Mouse (Mus musculus) forebrain, embryonic 12.5 days (tissue): ENCODE data around the gene Ganc. TPM values are rescaled to one million over a fixed set of nuclear protein-coding genes. Genes with fewer than 3 reads are reported as not detected.
A peak's percentile ranks its signal among the peaks of the same experiment; 100 is the strongest.

Experiments used
- ATAC-seq: fragments of 200-750 bp; cut with Nextera tagmentation; 2 replicates; pipeline ENCODE4 v1.8.0; 2017; ENCODE audit warnings: moderate TSS enrichment; ENCODE audit not compliant: low FRiP score
- H3K27ac ChIP-seq: fragments of 300-500 bp; sonication (generic); 2 replicates; pipeline ENCODE4 v1.5.1; 2016; ENCODE audit warnings: mild to moderate bottlenecking
- H3K27me3 ChIP-seq: fragments of 300-500 bp; sonication (generic); 2 replicates; pipeline ENCODE4 v1.6.1; 2016; ENCODE audit warnings: mild to moderate bottlenecking
- H3K36me3 ChIP-seq: fragments of 300-500 bp; sonication (generic); replicated peaks from 2 replicates; pipeline ENCODE4 v1.6.1; 2016; ENCODE audit warnings: mild to moderate bottlenecking
- H3K4me1 ChIP-seq: fragments of 300-500 bp; sonication (generic); 2 replicates; pipeline ENCODE4 v1.6.1; 2016
- H3K4me2 ChIP-seq: fragments of 300-500 bp; sonication (generic); 2 replicates; pipeline ENCODE4 v1.6.1; 2016; ENCODE audit warnings: mild to moderate bottlenecking, moderate library complexity
- H3K4me3 ChIP-seq: fragments of 300-500 bp; sonication (generic); replicated peaks from 2 replicates; pipeline ENCODE4 v1.5.1; 2016; ENCODE audit warnings: mild to moderate bottlenecking
- H3K9ac ChIP-seq: fragments of 300-500 bp; sonication (generic); 2 replicates; pipeline ENCODE4 v1.6.1; 2016; ENCODE audit warnings: mild to moderate bottlenecking
- H3K9me3 ChIP-seq: fragments of 300-500 bp; sonication (generic); 2 replicates; pipeline ENCODE4 v1.6.1; 2016
- WGBS: fragments of 180-500 bp; shearing (Covaris S2); methylation state at CpG from one replicate; pipeline ENCODE4 v1.1.7; 2016; 5-methylcytosine and 5-hydroxymethylcytosine counted together
- polyA plus RNA-seq: library from polyadenylated mRNA; unstranded; fragments of >200 nt; fragmentation: Nextera tagmentation; extraction: Ambion mirVana; gene quantifications from 2 replicates; pipeline ENCODE4 v1.2.1, GENCODE M21; 2016

The Ganc gene
- polyA plus RNA-seq, 1 experiment from 2014 or later, result 10.5 TPM

DNA sequence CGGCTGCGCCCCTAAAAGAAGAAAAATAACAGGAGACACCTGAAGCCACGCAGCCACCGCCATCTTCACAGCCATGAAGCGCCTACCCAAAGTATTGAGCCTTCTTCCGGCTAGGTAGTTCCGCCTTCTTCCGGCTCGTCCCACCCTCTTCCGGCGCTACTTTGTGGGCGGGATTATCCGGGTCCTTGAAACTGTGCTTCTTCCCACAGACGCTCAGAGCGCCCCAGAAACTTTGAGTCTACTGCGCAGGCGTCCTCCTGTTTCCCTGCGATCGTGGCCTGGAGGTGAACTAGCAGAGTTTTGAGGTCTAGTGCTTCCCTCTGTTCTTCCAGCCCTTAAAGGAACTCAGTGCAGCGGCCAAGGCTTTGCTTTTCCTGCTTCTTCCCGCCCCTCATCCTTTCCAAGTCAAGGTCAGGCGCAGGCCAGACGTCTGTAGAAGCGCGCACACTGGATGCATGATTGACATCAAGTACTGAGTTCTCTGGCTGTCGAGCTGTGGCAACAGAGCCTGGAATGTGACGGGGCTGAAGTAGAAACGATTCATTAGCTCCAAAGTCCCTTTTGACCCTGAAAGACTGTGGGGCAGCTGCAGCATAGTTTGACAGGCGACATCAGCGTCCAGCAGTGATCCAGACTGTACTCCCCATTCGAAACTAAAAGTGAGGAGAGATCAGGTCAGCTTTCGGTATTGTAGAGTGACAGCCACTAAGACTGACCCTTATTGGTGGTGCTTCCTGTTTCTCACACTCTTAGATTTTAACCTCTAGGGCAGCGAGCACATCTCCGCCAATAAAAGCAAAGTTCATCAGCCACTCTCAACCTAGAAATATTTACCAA lies 508 bp downstream of the Ganc start, which contains the start of gene Tmem87a:
TSS of gene Tmem87a (minus strand) at position 128 of the 837 bp plus-strand sequence.
- peaks cover 19% of the 10 kb centered on the region for H3K4me1 ChIP-seq
- peak within 1 kb of the TSS; percentile 85 for H3K9ac ChIP-seq
- peak within 1 kb of the TSS; percentile 77 for H3K4me3 ChIP-seq
- H3K27ac ChIP-seq, result peak within 1 kb of the TSS; percentile 93
- no peaks in the 10 kb centered on the region; the same call in 1 of the 2 replicates for H3K36me3 ChIP-seq
- H3K9me3 ChIP-seq, result no peaks in the 10 kb centered on the region; the same call in 1 of the 2 replicates
- H3K27me3 ChIP-seq, result no peaks in the 10 kb centered on the region
- H3K4me2 ChIP-seq, result peak within 1 kb of the TSS; percentile 73
- peak; percentile 99 for ATAC-seq
- WGBS, result under 1% methylated on average over 34 of the region's 34 CpGs

DNA sequence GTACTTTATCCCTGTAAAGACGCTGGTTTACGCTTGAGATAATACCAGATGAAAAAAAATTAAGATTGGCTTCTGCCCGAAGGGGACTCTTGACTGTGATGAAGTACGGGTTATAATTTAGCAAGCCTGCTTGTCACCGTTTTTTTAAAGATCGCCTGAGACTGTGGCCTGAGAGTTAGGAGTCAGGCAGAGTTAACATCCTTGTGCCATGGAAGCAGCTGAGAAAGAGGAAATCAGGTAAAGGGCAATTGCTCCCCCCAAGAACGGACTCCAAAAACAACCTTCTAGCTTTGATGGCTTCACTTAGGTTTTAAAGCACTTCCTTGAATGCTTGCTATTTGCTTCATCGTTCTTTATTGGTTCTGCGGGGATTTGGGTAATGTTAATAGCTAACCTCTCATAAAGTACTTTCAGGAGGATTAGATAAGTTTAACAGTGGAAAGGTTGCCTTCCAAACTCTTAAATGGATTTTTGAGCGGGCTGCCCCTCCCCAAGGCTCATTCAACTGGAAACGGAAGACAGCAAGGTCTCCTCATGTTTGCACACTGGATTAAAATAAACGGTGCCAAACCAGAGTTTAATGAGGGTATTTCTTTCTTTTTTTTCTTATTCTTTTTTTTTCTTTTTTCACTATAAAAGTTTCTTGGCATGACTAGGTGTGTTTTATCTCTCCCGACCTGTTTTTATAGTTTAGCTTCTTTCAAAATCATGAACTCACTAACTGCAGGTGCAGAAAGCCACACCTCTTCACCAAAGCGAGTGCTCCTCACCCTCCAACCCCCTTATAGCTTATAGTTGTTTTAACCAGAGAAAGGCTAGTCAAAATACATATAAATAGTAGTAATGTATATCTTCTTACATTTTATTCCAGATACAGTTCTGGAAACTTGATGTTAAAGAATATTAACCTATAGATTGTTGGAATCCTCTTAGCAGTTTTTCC lies 1.4 kb downstream of the Ganc start:
- Histone ChIP-seq H3K4me1 (peaks cover 19% of the 10 kb centered on the region), H3K4me3 (peak overlapping the region; percentile 77), H3K27ac (peak overlapping the region; percentile 93; the same call in 1 of the 2 replicates), H3K36me3 (no peaks in the 10 kb centered on the region; the same call in 1 of the 2 replicates), H3K9ac (peak overlapping the region; percentile 85), H3K9me3 (no peaks in the 10 kb centered on the region; the same call in 1 of the 2 replicates), H3K4me2 (peak overlapping the region; percentile 73), H3K27me3 (no peaks in the 10 kb centered on the region)
- 38% methylated on average over 14 of the region's 14 CpGs for WGBS
- no peak for ATAC-seq

- no peak overlapping the region for H3K4me2 ChIP-seq
- no peaks in the 10 kb centered on the region for H3K4me1 ChIP-seq
- H3K9ac ChIP-seq, result no peak overlapping the region
- H3K27me3 ChIP-seq, result no peaks in the 10 kb centered on the region
- H3K4me3 ChIP-seq, result no peak overlapping the region
- 88% methylated on average over 3 of the region's 3 CpGs for WGBS
- no peak overlapping the region for H3K27ac ChIP-seq
- no peaks in the 10 kb centered on the region; the same call in 1 of the 2 replicates for H3K9me3 ChIP-seq
- H3K36me3 ChIP-seq, result no peaks in the 10 kb centered on the region; the same call in 1 of the 2 replicates
- ATAC-seq, result no peak
Observed at GRCm38 (mm10) chr2:120411096-120411628, 7.5 kb downstream of the Ganc start.

GRCm38 (mm10) chr2:120414113-120414512 lies 10.4 kb downstream of the Ganc start:
- no peaks in the 10 kb centered on the region; the same call in 1 of the 2 replicates for H3K36me3 ChIP-seq
- H3K9ac ChIP-seq, result no peak overlapping the region
- H3K27ac ChIP-seq, result no peak overlapping the region
- H3K4me3 ChIP-seq, result no peak overlapping the region
- H3K4me1 ChIP-seq, result no peaks in the 10 kb centered on the region
- H3K27me3 ChIP-seq, result no peaks in the 10 kb centered on the region
- no peak for ATAC-seq
- H3K9me3 ChIP-seq, result no peaks in the 10 kb centered on the region
- H3K4me2 ChIP-seq, result no peak overlapping the region

GRCm38 (mm10) chr2:120414738-120415414 lies 11.2 kb downstream of the Ganc start:
- Histone ChIP-seq H3K9ac (no peak overlapping the region), H3K4me3 (no peak overlapping the region), H3K9me3 (no peaks in the 10 kb centered on the region), H3K36me3 (no peaks in the 10 kb centered on the region; the same call in 1 of the 2 replicates), H3K27me3 (no peaks in the 10 kb centered on the region), H3K4me1 (no peaks in the 10 kb centered on the region), H3K4me2 (no peak overlapping the region), H3K27ac (no peak overlapping the region)
- no peak for ATAC-seq
- 63% methylated on average over 1 of the region's 1 CpGs for WGBS

GRCm38 (mm10) chr2:120424386-120424785 lies 20.7 kb downstream of the Ganc start:
- Histone ChIP-seq H3K9me3 (no peaks in the 10 kb centered on the region), H3K27me3 (no peaks in the 10 kb centered on the region), H3K4me1 (no peaks in the 10 kb centered on the region), H3K4me3 (no peak overlapping the region), H3K9ac (no peak overlapping the region), H3K36me3 (no peaks in the 10 kb centered on the region), H3K4me2 (no peak overlapping the region), H3K27ac (no peak overlapping the region)
- ATAC-seq, result no peak
- WGBS, result 85% methylated on average over 5 of the region's 5 CpGs

GRCm38 (mm10) chr2:120444486-120444885 lies 40.8 kb downstream of the Ganc start:
- Histone ChIP-seq H3K27ac (no peak overlapping the region), H3K36me3 (no peaks in the 10 kb centered on the region), H3K27me3 (no peaks in the 10 kb centered on the region), H3K9me3 (no peaks in the 10 kb centered on the region), H3K9ac (no peak overlapping the region), H3K4me2 (no peak overlapping the region), H3K4me3 (no peak overlapping the region), H3K4me1 (no peaks in the 10 kb centered on the region)
- 100% methylated on average over 1 of the region's 1 CpGs for WGBS
- ATAC-seq, result no peak

GRCm38 (mm10) chr2:120446373-120446772 lies 42.7 kb downstream of the Ganc start:
- no peak for ATAC-seq
- no peak overlapping the region for H3K4me2 ChIP-seq
- H3K4me3 ChIP-seq, result no peak overlapping the region
- 82% methylated on average over 10 of the region's 10 CpGs for WGBS
- no peaks in the 10 kb centered on the region for H3K27me3 ChIP-seq
- H3K9ac ChIP-seq, result no peak overlapping the region
- H3K9me3 ChIP-seq, result no peaks in the 10 kb centered on the region
- 0 out of 2 replicates have a peak, but pooled peaks cover 5% of the 10 kb centered on the region for H3K4me1 ChIP-seq
- H3K27ac ChIP-seq, result no peak overlapping the region
- no peaks in the 10 kb centered on the region for H3K36me3 ChIP-seq

DNA sequence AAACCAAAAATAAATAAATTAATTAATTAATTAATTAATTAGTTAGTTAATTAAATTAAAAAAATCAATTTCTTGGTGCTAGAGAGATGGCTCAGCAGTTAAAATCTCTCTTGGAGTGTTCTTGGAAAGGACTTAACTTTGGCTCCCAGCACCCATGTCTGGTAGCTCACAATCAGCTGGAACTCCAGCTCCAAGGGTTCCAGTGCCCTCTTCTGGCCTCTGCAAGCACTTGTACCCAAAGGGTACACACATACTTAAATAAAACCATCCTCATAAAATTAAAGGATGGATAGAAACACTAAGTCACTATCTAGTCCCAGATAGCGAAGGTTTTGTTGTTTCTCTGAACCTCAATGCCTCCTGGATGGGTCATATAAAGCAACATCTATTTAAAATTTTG lies 43.6 kb downstream of the Ganc start:
- H3K9ac ChIP-seq, result no peak overlapping the region
- H3K27me3 ChIP-seq, result no peaks in the 10 kb centered on the region
- ATAC-seq, result no peak
- no peak overlapping the region for H3K4me3 ChIP-seq
- WGBS, result 100% methylated on average over 1 of the region's 1 CpGs
- H3K4me1 ChIP-seq, result 0 out of 2 replicates have a peak, but pooled peaks cover 5% of the 10 kb centered on the region
- no peak overlapping the region for H3K4me2 ChIP-seq
- H3K9me3 ChIP-seq, result no peaks in the 10 kb centered on the region
- H3K27ac ChIP-seq, result no peak overlapping the region
- H3K36me3 ChIP-seq, result no peaks in the 10 kb centered on the region

DNA sequence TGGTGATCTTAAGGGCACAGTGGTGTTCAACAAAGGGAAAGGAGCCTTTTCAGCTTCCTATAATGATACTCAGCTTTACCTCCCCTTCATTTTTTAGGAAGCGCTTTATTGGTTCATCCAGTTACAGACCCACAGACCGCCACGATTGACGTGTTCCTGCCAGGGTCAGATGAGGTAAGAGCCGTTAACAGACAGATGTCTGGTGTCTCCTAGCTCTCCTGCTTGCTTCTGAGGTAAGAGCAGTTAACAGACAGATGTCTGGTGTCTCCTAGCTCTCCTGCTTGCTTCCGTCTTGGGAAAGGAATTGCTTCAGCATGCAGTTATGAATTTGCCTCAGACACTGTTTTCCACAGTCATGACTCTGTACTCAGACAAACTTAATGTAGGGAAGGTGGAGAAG lies 47.0 kb downstream of the Ganc start:
- Histone ChIP-seq H3K4me3 (no peak overlapping the region), H3K4me1 (0 out of 2 replicates have a peak, but pooled peaks cover 5% of the 10 kb centered on the region), H3K9ac (no peak overlapping the region), H3K27me3 (no peaks in the 10 kb centered on the region), H3K4me2 (no peak overlapping the region), H3K9me3 (no peaks in the 10 kb centered on the region), H3K36me3 (no peaks in the 10 kb centered on the region), H3K27ac (no peak overlapping the region)
- ATAC-seq, result no peak
- 61% methylated on average over 6 of the region's 6 CpGs for WGBS

- no peaks in the 10 kb centered on the region for H3K9me3 ChIP-seq
- H3K9ac ChIP-seq, result no peak overlapping the region
- no peaks in the 10 kb centered on the region for H3K27me3 ChIP-seq
- H3K36me3 ChIP-seq, result no peaks in the 10 kb centered on the region
- H3K4me1 ChIP-seq, result 0 out of 2 replicates have a peak, but pooled peaks cover 5% of the 10 kb centered on the region
- no peak overlapping the region for H3K4me2 ChIP-seq
- no peak overlapping the region for H3K4me3 ChIP-seq
- no peak overlapping the region for H3K27ac ChIP-seq
- 89% methylated on average over 4 of the region's 4 CpGs for WGBS
- no peak for ATAC-seq
Observed at GRCm38 (mm10) chr2:120452600-120452999, 48.9 kb downstream of the Ganc start.
